Mouse (Mus musculus) forebrain, embryonic 16.5 days (tissue): ENCODE measurements around the gene Clasp1. TPM values are rescaled to one million over a fixed set of nuclear protein-coding genes. Genes with fewer than 3 reads are reported as not detected.

Experiments
- ATAC-seq: fragments of 200-750 bp; cut with Nextera tagmentation; 2 replicates; pipeline ENCODE4 v1.8.0; 2017; ENCODE audit warnings: mild to moderate bottlenecking, moderate library complexity
- H3K27ac ChIP-seq: fragments of 300-500 bp; sonication (generic); 2 replicates; pipeline ENCODE4 v1.5.1; 2014; ENCODE audit warnings: low read length, control low read depth
- H3K27me3 ChIP-seq: fragments of 300-500 bp; sonication (generic); replicated peaks from 2 replicates; pipeline ENCODE4 v1.6.1; 2014; ENCODE audit warnings: low read length; ENCODE audit not compliant: control insufficient read depth, insufficient read depth
- H3K36me3 ChIP-seq: fragments of 300-500 bp; sonication (generic); 2 replicates; pipeline ENCODE4 v1.6.1; 2014; ENCODE audit not compliant: control insufficient read depth, insufficient read depth
- H3K4me1 ChIP-seq: fragments of 300-500 bp; sonication (generic); replicated peaks from 2 replicates; pipeline ENCODE4 v1.6.1; 2014; ENCODE audit warnings: low read length; ENCODE audit not compliant: control insufficient read depth, insufficient read depth
- H3K4me2 ChIP-seq: fragments of 300-500 bp; sonication (generic); 2 replicates; pipeline ENCODE4 v1.6.1; 2014; ENCODE audit warnings: mild to moderate bottlenecking, low read length, control low read depth
- H3K4me3 ChIP-seq: fragments of 300-500 bp; sonication (generic); replicated peaks from 2 replicates; pipeline ENCODE4 v1.5.1; 2014; ENCODE audit warnings: mild to moderate bottlenecking, low read length, control low read depth
- H3K9ac ChIP-seq: fragments of 300-500 bp; sonication (generic); replicated peaks from 2 replicates; pipeline ENCODE4 v1.6.1; 2014; ENCODE audit warnings: low read depth, low read length, control low read depth
- H3K9me3 ChIP-seq: fragments of 300-500 bp; sonication (generic); 2 replicates; pipeline ENCODE4 v1.6.1; 2016; ENCODE audit warnings: low read length; ENCODE audit not compliant: control insufficient read depth
- WGBS: fragments of 180-500 bp; shearing (Covaris S2); extraction: QIAGEN DNeasy Blood & Tissue Kit; methylation state at CpG from one replicate; pipeline ENCODE4 v1.1.7; 2014; 5-methylcytosine and 5-hydroxymethylcytosine counted together
- polyA plus RNA-seq: library from polyadenylated mRNA; unstranded; fragments of >200 nt; fragmentation: Nextera tagmentation; extraction: Ambion mirVana; gene quantifications from 2 replicates; pipeline ENCODE4 v1.2.1, GENCODE M21; 2015

Gene Clasp1
- polyA plus RNA-seq: 135 and 154 TPM in 2 replicates

DNA sequence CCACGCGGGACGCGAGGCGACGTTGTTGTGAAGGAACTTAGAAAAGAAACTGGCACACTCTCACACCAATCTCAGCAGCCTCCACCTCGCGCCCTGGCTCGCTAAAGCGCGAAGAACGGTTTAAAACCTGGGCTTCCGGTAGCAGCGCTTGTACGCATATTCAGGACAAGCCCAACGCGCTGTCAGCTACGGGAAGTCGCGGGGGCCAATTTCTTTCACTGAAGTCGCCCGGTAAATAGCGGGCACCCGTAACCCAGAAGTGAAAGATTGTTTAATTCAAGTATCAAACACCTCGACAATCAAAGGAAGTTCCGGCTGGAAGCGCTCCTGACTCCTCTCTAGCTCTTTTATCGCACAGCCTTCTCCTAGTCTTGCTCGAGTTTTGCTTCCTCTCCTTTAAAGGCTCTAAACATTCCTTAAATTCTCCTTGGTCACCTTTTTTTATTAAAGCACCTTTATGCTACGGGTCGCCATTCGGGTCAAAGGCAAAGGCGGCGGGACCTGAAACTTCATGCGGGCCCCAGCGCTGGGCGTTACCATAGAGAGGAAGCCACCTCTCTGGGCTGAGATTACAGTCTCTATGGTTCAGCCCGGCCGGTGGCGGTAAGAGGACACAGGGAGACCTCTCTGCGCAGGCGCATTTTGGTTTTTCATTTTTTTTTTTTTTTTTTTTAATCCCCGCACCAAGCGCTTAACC, at the start of gene Clasp1:
Clasp1 (plus strand) TSS at position 302 of the 697 bp plus-strand sequence.
- Histone ChIP-seq H3K4me2 (peak within 1 kb of the TSS; percentile 92), H3K9ac (peak within 1 kb of the TSS; percentile 91), H3K4me3 (peak within 1 kb of the TSS; percentile 74), H3K27ac (peak within 1 kb of the TSS; percentile 92), H3K4me1 (peaks cover 20% of the 10 kb centered on the region), H3K9me3 (no peaks in the 10 kb centered on the region), H3K36me3 (no peaks in the 10 kb centered on the region), H3K27me3 (no peaks in the 10 kb centered on the region)
- under 1% methylated on average over 44 of the region's 44 CpGs for WGBS
- peak; percentile 95 for ATAC-seq

DNA sequence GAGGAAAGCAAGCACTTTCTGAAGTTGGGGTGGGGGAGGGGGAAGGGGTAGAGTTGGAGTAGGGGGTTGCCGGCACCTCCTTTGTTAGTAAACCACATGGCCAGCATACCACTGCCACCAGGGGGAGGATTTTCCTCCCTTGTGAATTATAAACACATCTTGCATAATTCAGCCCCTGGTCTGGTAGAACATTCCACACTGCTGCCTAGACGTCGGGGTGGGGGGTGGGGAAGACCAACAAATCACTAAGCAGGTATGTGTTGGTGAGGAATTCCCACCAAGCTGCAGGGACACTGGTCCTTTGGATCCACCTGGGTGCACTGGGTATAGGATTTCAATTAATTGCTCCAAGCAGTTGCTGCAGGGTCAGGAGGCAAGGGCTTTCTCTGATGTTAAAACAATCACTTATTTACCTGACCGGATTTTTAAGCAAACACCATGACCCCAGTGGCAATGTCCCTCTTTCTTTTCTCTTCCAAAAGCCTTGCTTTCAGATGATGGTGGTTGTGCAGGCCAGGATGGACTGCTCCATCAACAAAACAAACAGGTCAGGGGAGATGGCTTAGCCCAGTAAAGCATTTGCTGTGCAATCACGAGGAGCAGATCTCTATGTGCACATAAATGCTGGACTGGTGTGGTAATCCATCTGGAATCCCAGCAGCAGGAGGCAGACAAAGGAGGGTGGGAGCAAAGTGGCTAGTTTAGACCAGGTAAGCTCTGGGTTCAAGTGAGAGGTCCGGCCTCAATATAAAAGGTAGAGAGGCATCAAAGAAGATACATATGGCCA, 45.0 kb upstream of the Clasp1 start:
- no peak overlapping the region for H3K27ac ChIP-seq
- H3K4me2 ChIP-seq: no peak overlapping the region
- H3K9ac ChIP-seq: no peak overlapping the region
- 39% methylated on average over 6 of the region's 6 CpGs for WGBS
- ATAC-seq: no peak
- no peaks in the 10 kb centered on the region for H3K9me3 ChIP-seq
- no peaks in the 10 kb centered on the region for H3K27me3 ChIP-seq
- no peak overlapping the region for H3K4me3 ChIP-seq
- no peaks in the 10 kb centered on the region for H3K36me3 ChIP-seq
- H3K4me1 ChIP-seq: no peaks in the 10 kb centered on the region

DNA sequence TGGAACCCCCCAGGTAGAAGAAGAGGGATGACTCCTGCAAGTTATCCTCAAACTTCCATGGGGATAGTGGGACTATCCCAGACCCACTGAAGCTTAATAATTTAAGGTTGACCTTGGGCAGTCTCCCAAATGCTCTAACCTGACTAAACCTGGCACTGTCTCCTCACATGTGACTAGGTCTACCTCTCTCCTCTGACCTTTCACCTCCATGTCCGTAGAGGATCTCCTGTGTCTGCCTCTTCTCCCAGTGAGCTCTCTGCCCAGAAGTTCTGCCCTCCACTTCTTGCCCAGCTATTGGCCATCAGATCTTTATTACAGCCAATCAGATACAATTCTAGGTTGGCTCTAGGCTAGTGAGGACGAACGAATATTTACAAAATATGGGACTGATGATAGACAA, 38.9 kb upstream of the Clasp1 start:
- no peaks in the 10 kb centered on the region for H3K9me3 ChIP-seq
- no peak for ATAC-seq
- H3K9ac ChIP-seq: no peak overlapping the region
- no peaks in the 10 kb centered on the region for H3K27me3 ChIP-seq
- no peak overlapping the region for H3K4me2 ChIP-seq
- H3K4me3 ChIP-seq: no peak overlapping the region
- no peaks in the 10 kb centered on the region for H3K4me1 ChIP-seq
- H3K36me3 ChIP-seq: no peaks in the 10 kb centered on the region
- 85% methylated on average over 3 of the region's 3 CpGs for WGBS
- H3K27ac ChIP-seq: no peak overlapping the region

DNA sequence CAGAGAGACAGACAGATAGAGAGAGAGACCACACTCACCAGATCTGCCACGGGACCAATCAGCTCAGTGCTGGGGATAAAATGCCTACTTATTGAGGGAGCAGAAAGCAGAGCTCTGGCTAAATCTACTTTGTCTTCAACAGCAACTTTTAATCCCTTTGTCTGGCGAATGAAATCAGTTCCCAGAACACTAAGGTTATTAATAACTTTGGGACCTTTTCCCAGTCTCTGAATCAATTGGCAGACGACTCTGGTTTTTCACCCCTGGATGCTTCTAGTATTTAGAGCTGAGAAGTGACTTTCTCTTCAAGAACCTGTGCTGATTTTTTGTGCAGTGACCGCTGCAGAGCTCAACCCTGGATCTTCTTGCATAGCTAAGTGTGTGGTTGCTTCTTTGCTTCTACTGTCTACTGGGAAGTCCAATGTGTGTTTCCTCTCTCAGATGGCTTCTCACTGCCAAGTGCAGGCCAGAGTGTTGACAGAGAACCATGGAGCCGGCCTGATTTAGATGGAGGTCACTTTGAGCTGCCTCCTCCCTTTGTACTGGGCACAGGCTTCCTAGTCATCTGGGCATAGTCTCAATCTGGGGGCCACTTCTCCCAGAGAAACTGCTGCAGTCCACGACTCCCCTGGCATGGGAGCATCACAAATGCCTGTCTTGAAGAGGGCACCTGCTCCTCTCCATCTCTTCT, 29.6 kb upstream of the Clasp1 start:
- Histone ChIP-seq H3K4me2 (no peak overlapping the region), H3K4me3 (no peak overlapping the region), H3K9me3 (no peaks in the 10 kb centered on the region), H3K27me3 (no peaks in the 10 kb centered on the region), H3K4me1 (no peaks in the 10 kb centered on the region), H3K36me3 (no peaks in the 10 kb centered on the region), H3K9ac (no peak overlapping the region), H3K27ac (no peak overlapping the region)
- 62% methylated on average over 6 of the region's 6 CpGs for WGBS
- no peak for ATAC-seq

DNA sequence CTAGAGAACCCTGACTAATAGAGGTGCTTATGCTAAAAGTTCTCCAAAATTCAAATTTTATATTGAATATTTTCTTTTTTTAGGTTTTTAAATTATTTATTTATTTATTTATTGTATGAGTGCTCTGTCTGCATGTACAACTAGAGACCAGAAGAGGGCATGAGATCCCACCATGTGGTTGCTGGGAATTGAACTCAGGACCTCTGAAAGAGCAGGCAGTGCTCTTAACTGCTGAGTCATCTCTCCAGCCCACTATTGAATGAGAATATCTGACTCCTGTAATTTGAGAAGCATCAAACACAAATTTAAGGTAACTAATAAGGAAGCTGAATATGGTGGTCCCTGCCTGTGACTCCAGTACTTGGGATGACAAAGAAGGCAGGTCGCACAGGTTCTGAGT, 20.9 kb upstream of the Clasp1 start:
- Histone ChIP-seq H3K27me3 (no peaks in the 10 kb centered on the region), H3K4me2 (no peak overlapping the region), H3K9me3 (no peaks in the 10 kb centered on the region), H3K36me3 (no peaks in the 10 kb centered on the region), H3K4me1 (no peaks in the 10 kb centered on the region), H3K9ac (no peak overlapping the region), H3K4me3 (no peak overlapping the region), H3K27ac (no peak overlapping the region)
- ATAC-seq: no peak
- 92% methylated on average over 1 of the region's 1 CpGs for WGBS

DNA sequence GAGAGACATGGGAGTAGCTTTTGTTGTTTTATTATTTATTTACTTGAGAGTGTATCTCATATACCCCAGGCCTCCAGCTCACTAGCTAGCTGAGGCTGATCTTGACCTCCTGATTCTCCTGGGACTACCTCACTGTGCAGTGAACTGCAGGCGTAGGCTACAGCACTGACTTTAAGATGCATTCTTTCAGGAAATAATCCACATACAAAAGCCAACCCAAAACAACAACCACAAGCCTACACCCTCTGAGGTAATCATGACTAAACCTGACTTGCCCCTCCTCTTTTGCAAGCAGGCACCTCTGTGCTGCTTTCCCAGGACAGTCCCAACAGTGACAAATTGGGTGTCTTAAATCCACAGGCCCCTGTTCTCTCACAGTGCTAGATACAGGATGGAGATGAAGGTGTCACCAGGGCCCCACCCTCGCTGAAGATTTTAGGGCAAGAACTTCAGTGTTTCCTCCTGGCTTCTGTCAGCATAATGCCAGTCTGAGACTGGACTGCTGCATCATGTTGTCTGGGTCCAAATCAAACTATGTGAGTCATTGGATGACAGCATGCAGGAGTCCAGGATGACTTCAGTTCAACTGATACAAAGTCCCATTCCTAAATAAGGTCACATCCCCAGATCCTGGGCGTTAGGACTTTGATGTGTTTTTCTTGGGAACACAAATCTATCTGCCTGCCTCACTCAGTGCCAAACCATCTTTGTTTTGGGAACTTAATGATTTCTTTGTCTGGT, 20.0 kb upstream of the Clasp1 start:
- Histone ChIP-seq H3K36me3 (no peaks in the 10 kb centered on the region), H3K4me2 (no peak overlapping the region), H3K27me3 (no peaks in the 10 kb centered on the region), H3K4me1 (no peaks in the 10 kb centered on the region), H3K9me3 (no peaks in the 10 kb centered on the region), H3K27ac (no peak overlapping the region), H3K9ac (no peak overlapping the region), H3K4me3 (no peak overlapping the region)
- ATAC-seq: no peak
- 63% methylated on average over 3 of the region's 3 CpGs for WGBS

DNA sequence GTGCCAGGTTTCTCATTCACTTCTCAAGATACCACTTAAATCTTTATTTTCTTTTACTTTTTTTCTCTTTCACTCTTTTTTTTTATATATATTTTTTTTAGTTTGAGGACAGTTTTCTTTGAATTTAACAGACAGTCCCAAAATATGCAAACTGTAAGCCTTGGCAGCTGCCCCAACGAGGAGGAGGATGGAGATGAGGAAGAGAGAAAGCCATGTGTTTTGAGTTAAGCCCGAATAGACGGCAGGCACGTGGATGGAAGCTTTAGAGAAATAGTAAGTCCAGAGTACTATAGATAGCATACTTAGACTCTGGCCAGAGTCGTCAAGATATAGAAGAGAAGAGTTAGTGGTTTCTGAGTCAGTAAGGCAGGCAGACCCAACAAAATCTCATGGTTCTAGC, 11.1 kb upstream of the Clasp1 start:
- Histone ChIP-seq H3K27ac (no peak overlapping the region), H3K9ac (no peak overlapping the region), H3K9me3 (no peaks in the 10 kb centered on the region), H3K4me2 (no peak overlapping the region), H3K36me3 (no peaks in the 10 kb centered on the region), H3K27me3 (no peaks in the 10 kb centered on the region), H3K4me1 (no peaks in the 10 kb centered on the region), H3K4me3 (no peak overlapping the region)
- 81% methylated on average over 5 of the region's 5 CpGs for WGBS
- no peak for ATAC-seq

DNA sequence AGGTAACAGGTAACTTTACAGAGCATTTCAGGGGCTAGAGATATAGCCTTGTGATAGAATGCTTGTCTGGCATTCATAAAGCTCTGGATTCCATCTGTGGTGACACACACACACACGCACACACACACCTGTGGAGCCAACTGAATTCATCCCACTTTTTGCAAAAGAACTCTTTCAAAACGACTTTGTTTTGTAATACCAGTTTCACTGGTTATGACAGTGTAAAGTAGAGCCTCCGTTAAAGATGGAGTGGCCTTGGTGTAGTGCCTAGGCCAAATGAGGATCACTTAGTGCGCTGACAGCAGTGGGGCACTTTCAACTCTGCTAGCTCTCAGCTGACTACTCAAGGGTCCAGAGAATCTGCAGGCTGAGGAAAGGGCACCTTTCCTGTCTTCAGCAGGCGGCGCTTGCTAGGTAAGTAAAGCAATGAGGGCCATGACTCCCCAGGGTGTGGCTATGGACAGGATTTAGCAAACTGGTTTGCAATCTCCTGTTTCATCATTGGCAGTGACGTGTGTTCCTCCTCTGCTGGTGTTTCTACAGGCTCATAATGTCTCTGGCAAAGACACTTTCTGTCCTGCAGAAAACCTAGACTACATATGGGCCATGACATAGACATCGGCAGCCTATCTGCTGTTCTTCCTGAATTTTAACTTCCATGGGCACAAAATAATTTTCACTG, 8.6 kb upstream of the Clasp1 start:
- H3K9ac ChIP-seq: no peak overlapping the region
- H3K36me3 ChIP-seq: no peaks in the 10 kb centered on the region
- no peaks in the 10 kb centered on the region for H3K4me1 ChIP-seq
- ATAC-seq: no peak
- H3K4me3 ChIP-seq: no peak overlapping the region
- no peak overlapping the region for H3K4me2 ChIP-seq
- no peaks in the 10 kb centered on the region for H3K9me3 ChIP-seq
- H3K27ac ChIP-seq: no peak overlapping the region
- WGBS: 84% methylated on average over 8 of the region's 8 CpGs
- H3K27me3 ChIP-seq: no peaks in the 10 kb centered on the region
